Mouse (Mus musculus) heart, embryonic 11.5 days (tissue): ENCODE data around the gene Osbpl11. TPM values are rescaled to one million over a fixed set of nuclear protein-coding genes. Genes with fewer than 3 reads are reported as not detected.

Experiments used
- ATAC-seq: fragments of 200-750 bp; cut with Nextera tagmentation; replicated peaks from 2 replicates; pipeline ENCODE4 v1.8.0; 2017; ENCODE audit warnings: moderate library complexity; ENCODE audit not compliant: insufficient number of reproducible peaks, low FRiP score, low TSS enrichment
- H3K27ac ChIP-seq: fragments of 300-500 bp; sonication (generic); 2 replicates; pipeline ENCODE4 v1.5.1; 2014; ENCODE audit warnings: mild to moderate bottlenecking, low read depth, low read length
- H3K27me3 ChIP-seq: fragments of 300-500 bp; sonication (generic); 2 replicates; pipeline ENCODE4 v1.6.1; 2014; ENCODE audit warnings: mild to moderate bottlenecking, low read length, mixed read lengths; ENCODE audit not compliant: control insufficient read depth, insufficient read depth
- H3K36me3 ChIP-seq: fragments of 300-500 bp; sonication (generic); 2 replicates; pipeline ENCODE4 v1.6.1; 2014; ENCODE audit warnings: mild to moderate bottlenecking, low read length, moderate library complexity, mixed read lengths; ENCODE audit not compliant: control insufficient read depth, insufficient read depth
- H3K4me1 ChIP-seq: fragments of 300-500 bp; sonication (generic); 2 replicates; pipeline ENCODE4 v1.6.1; 2014; ENCODE audit warnings: low read length; ENCODE audit not compliant: control insufficient read depth, insufficient read depth
- H3K4me2 ChIP-seq: fragments of 300-500 bp; sonication (generic); 2 replicates; pipeline ENCODE4 v1.6.1; 2014; ENCODE audit warnings: mild to moderate bottlenecking, moderate library complexity
- H3K4me3 ChIP-seq: fragments of 300-500 bp; sonication (generic); 2 replicates; pipeline ENCODE4 v1.5.1; 2014; ENCODE audit warnings: low read depth, low read length
- H3K9ac ChIP-seq: fragments of 300-500 bp; sonication (generic); 2 replicates; pipeline ENCODE4 v1.6.1; 2014; ENCODE audit warnings: mild to moderate bottlenecking, low read depth, low read length, moderate library complexity
- H3K9me3 ChIP-seq: fragments of 300-500 bp; sonication (generic); replicated peaks from 2 replicates; pipeline ENCODE4 v1.6.1; 2016; ENCODE audit warnings: low read length; ENCODE audit not compliant: control insufficient read depth
- WGBS: fragments of 180-500 bp; shearing (Covaris S2); extraction: QIAGEN DNeasy Blood & Tissue Kit; methylation state at CpG from one replicate; pipeline ENCODE4 v1.1.7; 2014; ENCODE audit not compliant: insufficient replicate concordance; 5-methylcytosine and 5-hydroxymethylcytosine counted together
- polyA plus RNA-seq: library from polyadenylated mRNA; unstranded; fragments of >200 nt; fragmentation: Nextera tagmentation; extraction: Ambion mirVana; gene quantifications from 2 replicates; pipeline ENCODE4 v1.2.1, GENCODE M21; 2014

Gene Osbpl11
- polyA plus RNA-seq, 1 experiment from 2014 or later, result 15.1 TPM

DNA sequence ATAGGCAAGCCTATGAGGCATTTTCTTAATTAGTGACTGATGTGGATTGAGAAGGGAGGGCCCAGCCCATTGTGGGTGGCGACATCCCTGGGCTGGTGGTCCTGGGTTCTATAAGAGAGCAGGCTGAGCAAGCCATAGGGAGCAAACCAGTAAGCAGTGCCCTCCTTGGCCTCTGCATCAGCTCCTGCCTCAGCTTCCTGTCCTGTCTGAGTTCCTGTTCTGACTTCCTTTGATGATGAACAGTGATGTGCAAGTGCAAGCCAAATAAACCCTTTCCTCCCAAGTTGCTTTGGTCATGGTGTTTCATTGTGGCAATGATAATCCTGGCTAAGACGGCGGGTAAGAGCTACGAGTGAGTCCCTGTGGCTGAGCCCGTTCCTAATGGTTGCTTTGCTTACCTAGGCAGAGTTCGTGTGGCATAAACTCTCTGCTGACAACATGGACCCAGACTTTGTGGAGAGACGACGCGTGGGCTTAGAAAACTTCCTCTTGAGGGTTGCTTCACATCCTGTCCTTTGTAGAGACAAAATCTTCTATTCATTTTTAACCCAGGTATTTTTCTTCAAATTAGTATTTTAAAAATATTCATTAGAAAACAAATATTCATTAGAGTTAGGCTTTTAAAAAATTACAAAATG, 82.9 kb downstream of the Osbpl11 start:
- Histone ChIP-seq H3K36me3 (peaks cover 35% of the 10 kb centered on the region), H3K4me1 (no peaks in the 10 kb centered on the region), H3K9ac (no peak overlapping the region), H3K9me3 (no peaks in the 10 kb centered on the region), H3K27ac (no peak overlapping the region), H3K4me2 (no peak overlapping the region), H3K27me3 (no peaks in the 10 kb centered on the region), H3K4me3 (no peak overlapping the region)
- no peak for ATAC-seq
- WGBS, result 84% methylated on average over 9 of the region's 9 CpGs

DNA sequence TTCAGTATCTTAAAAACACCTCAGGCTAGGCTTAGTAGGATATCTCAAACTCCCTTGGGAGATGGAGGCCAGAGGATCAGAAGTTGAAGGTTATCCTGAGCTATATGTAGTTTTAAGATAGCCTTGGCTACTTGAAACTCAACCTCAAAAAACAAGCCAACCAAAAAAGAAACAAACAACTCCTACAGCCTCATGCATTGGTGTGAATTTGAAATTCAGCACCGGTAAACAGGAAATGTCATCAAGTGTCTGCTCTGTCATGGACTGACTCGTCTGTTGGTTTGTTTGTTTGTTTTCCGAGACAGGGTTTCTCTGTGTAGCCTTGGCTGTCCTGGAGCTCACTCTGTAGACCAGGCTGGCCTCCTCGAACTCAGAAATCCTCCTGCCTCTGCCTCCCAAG, 87.0 kb downstream of the Osbpl11 start:
- WGBS, result 88% methylated on average over 4 of the region's 4 CpGs
- H3K4me1 ChIP-seq, result no peaks in the 10 kb centered on the region
- H3K9me3 ChIP-seq, result no peaks in the 10 kb centered on the region
- no peak overlapping the region for H3K9ac ChIP-seq
- peaks cover 24% of the 10 kb centered on the region for H3K36me3 ChIP-seq
- H3K4me3 ChIP-seq, result no peak overlapping the region
- no peak overlapping the region for H3K4me2 ChIP-seq
- ATAC-seq, result no peak
- no peaks in the 10 kb centered on the region for H3K27me3 ChIP-seq
- H3K27ac ChIP-seq, result no peak overlapping the region

DNA sequence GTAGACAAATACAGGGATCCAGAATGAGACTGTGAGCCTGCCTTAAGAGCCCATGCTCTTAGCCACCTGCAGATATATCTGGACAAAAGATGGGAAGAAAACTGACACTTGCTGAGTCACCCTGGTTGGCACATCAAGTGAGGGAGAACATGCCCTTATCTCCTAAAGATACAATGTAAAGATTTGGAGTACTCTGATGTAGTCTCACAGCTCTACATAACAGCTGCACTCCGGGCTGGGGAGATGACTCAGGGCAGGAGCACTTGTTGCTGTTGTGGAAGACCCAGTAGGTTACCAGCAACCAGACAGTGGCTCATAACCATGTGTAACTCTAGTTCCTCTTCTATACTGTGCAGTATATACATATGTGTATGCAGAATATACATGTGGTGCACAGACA, 98.2 kb downstream of the Osbpl11 start:
- Histone ChIP-seq H3K4me2 (no peak overlapping the region), H3K36me3 (peaks cover 20% of the 10 kb centered on the region), H3K27ac (no peak overlapping the region), H3K4me3 (no peak overlapping the region), H3K9ac (no peak overlapping the region), H3K4me1 (0 out of 2 replicates have a peak, but pooled peaks cover 3% of the 10 kb centered on the region), H3K27me3 (no peaks in the 10 kb centered on the region), H3K9me3 (no peaks in the 10 kb centered on the region)
- no peak for ATAC-seq
- WGBS, result 49% methylated on average over 1 of the region's 1 CpGs

DNA sequence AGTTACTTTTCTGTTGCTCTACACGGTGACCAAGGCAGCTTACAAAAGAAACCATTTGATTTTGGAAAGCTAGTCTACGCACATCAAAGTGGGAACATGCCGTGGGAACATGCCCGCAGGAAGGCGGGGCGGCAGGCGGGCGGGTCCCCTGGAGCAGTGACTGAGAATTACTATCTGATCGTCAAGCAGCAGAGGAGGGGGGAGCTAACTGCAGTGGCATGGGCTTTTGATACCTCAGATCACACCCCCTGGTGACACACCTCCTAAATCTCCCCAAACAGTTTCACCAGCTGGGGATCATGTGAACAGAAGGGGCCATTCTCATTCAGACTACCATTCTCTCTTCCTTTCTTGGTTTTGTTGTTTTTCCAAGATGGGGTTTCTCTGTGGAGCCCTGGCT, 103.7 kb downstream of the Osbpl11 start:
- WGBS, result 89% methylated on average over 9 of the region's 9 CpGs
- H3K9ac ChIP-seq, result no peak overlapping the region
- H3K4me2 ChIP-seq, result no peak overlapping the region
- H3K27me3 ChIP-seq, result no peaks in the 10 kb centered on the region
- 0 out of 2 replicates have a peak, but pooled peaks cover 3% of the 10 kb centered on the region for H3K4me1 ChIP-seq
- peaks cover 46% of the 10 kb centered on the region for H3K36me3 ChIP-seq
- no peak overlapping the region for H3K27ac ChIP-seq
- no peak overlapping the region for H3K4me3 ChIP-seq
- H3K9me3 ChIP-seq, result no peaks in the 10 kb centered on the region
- no peak for ATAC-seq

DNA sequence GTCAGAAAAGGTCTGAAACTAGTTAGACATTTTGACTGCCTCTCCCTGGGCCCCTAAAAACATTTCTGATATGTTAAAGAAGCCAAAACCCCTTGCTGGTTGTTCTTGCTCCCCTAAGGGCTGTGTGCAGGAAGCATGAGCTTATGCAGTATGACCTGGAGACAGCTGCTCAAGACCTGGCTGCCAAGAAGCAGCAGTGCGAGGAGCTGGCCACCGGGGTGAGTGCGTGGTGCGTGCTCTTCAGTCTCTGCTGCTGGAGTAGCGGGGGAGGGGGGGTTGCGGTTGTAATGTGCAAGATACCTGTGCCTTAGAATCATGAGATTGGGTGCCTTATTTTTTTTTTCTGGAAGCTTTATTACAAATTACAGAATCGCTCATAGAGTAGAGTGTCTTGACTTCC, 105.1 kb downstream of the Osbpl11 start:
- no peaks in the 10 kb centered on the region for H3K27me3 ChIP-seq
- H3K4me1 ChIP-seq, result no peaks in the 10 kb centered on the region
- no peak overlapping the region for H3K4me3 ChIP-seq
- peaks cover 50% of the 10 kb centered on the region for H3K36me3 ChIP-seq
- H3K4me2 ChIP-seq, result no peak overlapping the region
- WGBS, result 90% methylated on average over 7 of the region's 7 CpGs
- no peaks in the 10 kb centered on the region for H3K9me3 ChIP-seq
- ATAC-seq, result no peak
- no peak overlapping the region for H3K27ac ChIP-seq
- no peak overlapping the region for H3K9ac ChIP-seq

DNA sequence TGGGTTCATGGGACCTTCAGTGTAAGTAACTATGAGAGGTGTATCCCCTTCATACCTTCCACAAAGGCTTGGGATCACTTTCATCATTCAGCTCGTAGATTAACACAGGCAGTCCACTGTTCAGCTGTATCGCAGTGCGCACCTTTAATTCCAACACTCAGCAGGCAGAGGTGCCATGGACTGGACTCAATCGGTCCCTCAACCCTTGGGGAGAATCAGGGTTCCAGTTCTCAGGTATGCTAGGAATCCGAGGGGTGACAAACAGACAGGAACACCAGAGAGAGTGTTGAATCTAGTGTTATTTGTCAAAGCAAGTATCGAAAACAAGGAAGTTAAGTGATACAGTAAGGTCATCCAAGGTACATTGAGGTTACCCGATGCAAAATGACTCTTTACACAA, 107.4 kb downstream of the Osbpl11 start:
- H3K27ac ChIP-seq, result no peak overlapping the region
- WGBS, result 98% methylated on average over 7 of the region's 7 CpGs
- H3K27me3 ChIP-seq, result no peaks in the 10 kb centered on the region
- no peaks in the 10 kb centered on the region for H3K4me1 ChIP-seq
- H3K4me2 ChIP-seq, result no peak overlapping the region
- no peak overlapping the region for H3K4me3 ChIP-seq
- ATAC-seq, result no peak
- no peak overlapping the region for H3K9ac ChIP-seq
- peaks cover 50% of the 10 kb centered on the region for H3K36me3 ChIP-seq
- no peaks in the 10 kb centered on the region for H3K9me3 ChIP-seq

Other genes with a start within 250 kb of the Osbpl11 start
- gene Iqcg, start 128.9 kb upstream of the Osbpl11 start, polyA plus RNA-seq, result 1.7 and 1.9 TPM in 2 replicates
- gene Rpl35a, start 128.6 kb upstream of the Osbpl11 start, polyA plus RNA-seq, result 744 and 805 TPM in 2 replicates
- gene Lmln, start 122.5 kb upstream of the Osbpl11 start, polyA plus RNA-seq, result 3.3 and 3.6 TPM in 2 replicates
- 75.2 and 93.8 TPM in 2 replicates for gene Snx4, start 66.4 kb downstream of the Osbpl11 start, polyA plus RNA-seq
- 37.8 and 39.2 TPM in 2 replicates for gene Zfp148, start 195.8 kb downstream of the Osbpl11 start, polyA plus RNA-seq